Mouse (Mus musculus) lung, adult 2 months (tissue): ENCODE measurements at regions not wholly inside any gene's neighbourhood (a gene's known extent, or its start where the extent isn't known, plus 50 kb on each side); places are given as distances from the start of the nearest gene placed in this dataset.

ENCODE experiments used
- DNase-seq: peaks from one replicate; pipeline ENCODE4 v3.0.0; 2022
- H3K4me1 ChIP-seq: fragments of 200-500 bp; 2 replicates; pipeline ENCODE4 v1.6.1; 2011; ENCODE audit warnings: low read length; ENCODE audit not compliant: control insufficient read depth, insufficient read depth
- H3K4me3 ChIP-seq: fragments of 200-500 bp; replicated peaks from 2 replicates; pipeline ENCODE3; 2011; ENCODE audit warnings: low read depth, mild to moderate bottlenecking, control low read depth, low read length; ENCODE audit errors: extremely low read depth
- CTCF ChIP-seq: fragments of 200-500 bp; IDR thresholded peaks from 2 replicates; pipeline ENCODE4 v1.5.1; 2011; ENCODE audit warnings: mild to moderate bottlenecking, low read length, control low read depth; ENCODE audit not compliant: insufficient read depth
- POLR2A ChIP-seq: fragments of 200-500 bp; IDR thresholded peaks from 2 replicates; pipeline ENCODE4 v1.6.1; 2011; ENCODE audit warnings: low read depth, mild to moderate bottlenecking, control low read depth, low read length, borderline replicate concordance; ENCODE audit errors: extremely low read depth
- WGBS: fragments of 180-500 bp; shearing (Covaris S2); methylation state at CpG from one replicate; pipeline ENCODE4 v1.1.7; 2018; 5-methylcytosine and 5-hydroxymethylcytosine counted together

- TF ChIP-seq CTCF (no peak), POLR2A (no peak)
- DNase-seq, result no peak
- Histone ChIP-seq H3K4me3 (no peak overlapping the region), H3K4me1 (no peaks in the 10 kb centered on the region)
- 56% methylated on average over 2 of the region's 2 CpGs for WGBS
Observed at GRCm38 (mm10) chr9:118396425-118397053, 81.5 kb upstream of the Eomes start.

DNA sequence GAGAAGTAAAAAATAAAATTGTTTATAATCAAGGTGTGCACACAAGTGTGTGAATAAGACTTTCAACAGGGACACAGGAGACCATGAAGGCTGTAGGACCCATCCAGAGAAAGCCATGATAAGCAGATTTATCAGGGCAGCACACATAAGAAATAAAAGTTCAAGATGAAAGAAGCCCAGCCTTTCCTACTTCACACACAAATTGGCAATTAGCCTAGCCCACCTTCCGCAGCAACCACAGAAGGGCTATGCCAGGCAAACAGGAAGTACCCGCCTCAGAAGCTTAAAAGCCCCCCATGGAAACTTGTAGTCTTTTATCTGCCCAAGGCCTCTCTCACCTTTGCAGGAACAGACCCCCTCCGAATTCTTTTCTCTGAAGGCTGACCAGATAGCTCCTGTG lies 77.5 kb upstream of the Eomes start:
- TF ChIP-seq CTCF (no peak), POLR2A (no peak)
- Histone ChIP-seq H3K4me1 (no peaks in the 10 kb centered on the region), H3K4me3 (no peak overlapping the region)
- WGBS, result 47% methylated on average over 3 of the region's 3 CpGs
- DNase-seq, result no peak

DNA sequence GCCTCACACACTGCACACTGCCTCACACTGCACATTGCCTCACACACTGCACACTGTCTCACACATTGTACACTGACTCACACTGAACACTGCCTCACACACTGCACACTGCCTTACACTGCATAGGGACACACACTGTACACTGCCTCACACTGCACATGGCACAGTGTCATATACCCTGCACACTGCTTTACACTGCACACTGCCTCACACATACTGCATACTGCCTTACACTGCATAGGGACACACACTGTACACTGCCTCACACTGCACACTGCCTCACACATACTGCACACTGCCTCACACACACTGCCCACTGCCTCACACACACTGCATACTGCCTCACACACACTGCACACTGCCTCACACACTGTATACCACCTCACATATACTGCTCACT lies 76.8 kb upstream of the Eomes start:
- Histone ChIP-seq H3K4me1 (no peaks in the 10 kb centered on the region), H3K4me3 (no peak overlapping the region)
- DNase-seq, result no peak
- TF ChIP-seq CTCF (no peak), POLR2A (no peak)

- no peak for TF ChIP-seq CTCF
- TF ChIP-seq POLR2A, result no peak
- H3K4me1 ChIP-seq, result no peaks in the 10 kb centered on the region
- no peak overlapping the region for H3K4me3 ChIP-seq
- 58% methylated on average over 6 of the region's 6 CpGs for WGBS
- no peak for DNase-seq
Observed at GRCm38 (mm10) chr9:118404867-118405266, 73.1 kb upstream of the Eomes start.

- WGBS, result 82% methylated on average over 9 of the region's 9 CpGs
Observed at GRCm38 (mm10) chr9:118405926-118406518, 72.0 kb upstream of the Eomes start.

GRCm38 (mm10) chr9:118416032-118416431 lies 62.0 kb upstream of the Eomes start:
- no peak for TF ChIP-seq POLR2A
- no peak for TF ChIP-seq CTCF
- WGBS, result 63% methylated on average over 4 of the region's 4 CpGs

More at GRCm38 (mm10) chr9:118405926-118406518, 72.0 kb upstream of the Eomes start:
- Histone ChIP-seq H3K4me1 (no peaks in the 10 kb centered on the region), H3K4me3 (no peak overlapping the region)
- DNase-seq, result no peak
- TF ChIP-seq POLR2A, result no peak
- TF ChIP-seq CTCF, result no peak

DNA sequence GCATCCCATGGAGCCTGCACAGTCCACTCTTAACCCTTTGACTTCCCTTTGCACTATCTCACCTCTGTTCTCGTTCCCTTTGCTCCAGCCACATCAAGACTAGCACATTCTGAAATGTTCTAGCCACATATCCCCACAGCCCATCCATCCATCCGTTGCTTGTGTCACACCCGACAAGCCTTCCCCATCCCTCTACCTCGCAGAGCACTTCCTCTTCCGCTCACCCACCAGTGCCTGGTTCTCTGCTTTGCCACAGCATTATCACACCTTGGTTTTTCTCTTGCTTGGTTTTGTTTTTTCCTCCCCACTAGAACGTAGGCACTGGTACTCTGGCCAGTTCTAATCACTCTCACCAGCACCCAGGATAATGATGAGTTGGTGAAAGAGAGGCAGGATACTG lies 61.5 kb upstream of the Eomes start:
- 62% methylated on average over 6 of the region's 6 CpGs for WGBS

More at GRCm38 (mm10) chr9:118416032-118416431, 62.0 kb upstream of the Eomes start:
- no peak for DNase-seq
- no peaks in the 10 kb centered on the region for H3K4me1 ChIP-seq
- H3K4me3 ChIP-seq, result no peak overlapping the region

GRCm38 (mm10) chr9:118424344-118424743 lies 53.7 kb upstream of the Eomes start:
- H3K4me3 ChIP-seq, result no peak overlapping the region
- no peak for DNase-seq
- TF ChIP-seq POLR2A (no peak), CTCF (no peak)

More for the DNA sequence above, 61.5 kb upstream of the Eomes start:
- Histone ChIP-seq H3K4me1 (no peaks in the 10 kb centered on the region), H3K4me3 (no peak overlapping the region)
- TF ChIP-seq POLR2A, result no peak
- no peak for TF ChIP-seq CTCF
- no peak for DNase-seq

More at GRCm38 (mm10) chr9:118424344-118424743, 53.7 kb upstream of the Eomes start:
- WGBS, result 67% methylated on average over 6 of the region's 6 CpGs
- H3K4me1 ChIP-seq, result no peaks in the 10 kb centered on the region
